Mouse (Mus musculus): ENCODE measurements around the gene Tmem97.

GRCm38 (mm10) chr11:78566775-78567174 lies 16.2 kb upstream of the Tmem97 start:
- TF ChIP-seq CTCF (IDR thresholded peaks at IDR 0.05; ENCODE audit: low read depth) (no peak), EP300 (optimal IDR thresholded peaks at IDR 0.05) (no peak)

Measured in stomach, postnatal 0 days (tissue).